Mouse (Mus musculus): ENCODE measurements at regions not wholly inside any gene's neighbourhood (a gene's known extent, or its start where the extent isn't known, plus 50 kb on each side); places are given as distances from the start of the nearest gene placed in this dataset.

DNA sequence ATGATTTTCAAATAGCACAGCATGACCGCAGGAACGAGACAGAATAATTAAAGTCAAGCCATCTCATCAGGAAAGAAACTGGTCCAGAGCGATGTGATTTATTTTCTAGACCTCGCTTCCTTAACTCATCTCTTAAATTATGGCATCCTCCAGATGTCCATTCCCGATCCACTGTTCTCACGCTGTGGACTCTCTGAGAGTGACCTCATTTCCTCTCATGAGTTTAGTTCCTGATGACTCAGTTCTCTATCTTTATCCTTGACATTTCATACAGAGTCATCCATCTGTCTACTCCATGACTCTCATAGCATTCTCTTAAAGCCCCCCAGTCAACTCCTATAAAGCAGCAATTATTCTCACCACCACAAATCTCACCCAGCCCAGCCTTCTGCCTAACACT is 103.2 kb upstream of the Spry2 start:
- Histone ChIP-seq H3K9me3 (ENCODE audit: control insufficient read depth, low read length) (no peaks in the 10 kb centered on the region), H3K27ac (ENCODE audit: low read length) (no peak overlapping the region), H3K27me3 (replicated peaks; ENCODE audit: control insufficient read depth, insufficient read depth, low read length) (no peaks in the 10 kb centered on the region), H3K4me1 (replicated peaks; ENCODE audit: control insufficient read depth, insufficient read depth, low read length) (no peaks in the 10 kb centered on the region), H3K4me3 (replicated peaks; ENCODE audit: low read length) (no peak overlapping the region), H3K9ac (replicated peaks; ENCODE audit: low read depth, low read length) (no peak overlapping the region), H3K4me2 (ENCODE audit: low read length) (no peak overlapping the region), H3K36me3 (ENCODE audit: control insufficient read depth, insufficient read depth) (no peaks in the 10 kb centered on the region)
- WGBS = 94% methylated on average over 6 of the region's 6 CpGs
- no peak for ATAC-seq

DNA sequence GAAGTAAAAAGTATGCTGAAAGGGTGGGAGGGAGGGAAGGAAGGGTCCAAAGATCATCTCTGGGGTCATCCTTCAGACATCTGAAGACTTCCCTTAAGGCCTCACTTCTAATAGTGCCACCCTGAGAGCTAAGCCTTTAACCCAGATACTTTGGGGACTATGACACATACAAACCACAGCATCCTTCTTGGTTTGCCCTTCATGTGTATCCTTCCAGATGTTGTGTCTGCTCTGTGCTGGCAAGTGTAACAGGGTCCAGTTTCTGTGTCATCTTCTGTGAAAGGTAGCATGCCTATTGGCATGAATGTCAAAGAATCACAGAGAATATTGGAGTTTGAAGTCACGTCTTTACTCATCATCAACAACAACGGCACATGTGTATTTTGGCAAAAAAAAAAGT is 98.2 kb upstream of the Trim52 start:
- no peak for ATAC-seq
- Histone ChIP-seq H3K9ac (replicated peaks; ENCODE audit: low read depth, low read length) (no peak overlapping the region), H3K36me3 (ENCODE audit: control insufficient read depth, insufficient read depth) (no peaks in the 10 kb centered on the region), H3K4me1 (replicated peaks; ENCODE audit: control insufficient read depth, insufficient read depth, low read length) (no peaks in the 10 kb centered on the region), H3K4me2 (ENCODE audit: low read length) (no peak overlapping the region), H3K27ac (ENCODE audit: low read length) (no peak overlapping the region), H3K9me3 (ENCODE audit: control insufficient read depth, low read length) (no peaks in the 10 kb centered on the region), H3K27me3 (replicated peaks; ENCODE audit: control insufficient read depth, insufficient read depth, low read length) (no peaks in the 10 kb centered on the region), H3K4me3 (replicated peaks; ENCODE audit: low read length) (no peak overlapping the region)
- 95% methylated on average over 2 of the region's 2 CpGs for WGBS

DNA sequence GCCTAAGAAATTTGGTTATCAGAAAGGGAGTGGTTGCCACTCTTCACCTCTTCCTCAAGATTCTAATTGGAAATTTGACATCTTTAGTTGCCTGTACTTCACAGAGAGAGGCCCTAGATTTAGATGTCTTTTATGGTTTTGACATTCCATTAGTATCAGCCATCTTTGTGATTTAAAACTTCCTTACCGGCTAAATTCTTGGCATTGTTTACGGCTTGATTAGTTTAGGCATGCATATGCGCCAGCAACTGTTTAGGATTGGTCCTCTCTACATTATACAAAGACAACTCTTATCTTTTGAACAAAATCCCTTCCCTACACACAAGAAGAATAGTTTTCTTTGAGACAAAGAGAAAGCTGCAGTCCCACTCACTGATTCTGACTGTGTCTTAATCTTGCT is 97.0 kb upstream of the Trim52 start:
- Histone ChIP-seq H3K27me3 (replicated peaks; ENCODE audit: control insufficient read depth, insufficient read depth, low read length) (no peaks in the 10 kb centered on the region), H3K4me1 (replicated peaks; ENCODE audit: control insufficient read depth, insufficient read depth, low read length) (no peaks in the 10 kb centered on the region), H3K4me2 (ENCODE audit: low read length) (no peak overlapping the region), H3K4me3 (replicated peaks; ENCODE audit: low read length) (no peak overlapping the region), H3K9ac (replicated peaks; ENCODE audit: low read depth, low read length) (no peak overlapping the region), H3K27ac (ENCODE audit: low read length) (no peak overlapping the region), H3K9me3 (ENCODE audit: control insufficient read depth, low read length) (no peaks in the 10 kb centered on the region), H3K36me3 (ENCODE audit: control insufficient read depth, insufficient read depth) (no peaks in the 10 kb centered on the region)
- no peak for ATAC-seq
- 61% methylated on average over 3 of the region's 3 CpGs for WGBS

- Histone ChIP-seq H3K4me2 (ENCODE audit: low read length) (no peak overlapping the region), H3K4me3 (replicated peaks; ENCODE audit: low read length) (no peak overlapping the region), H3K36me3 (ENCODE audit: control insufficient read depth, insufficient read depth) (no peaks in the 10 kb centered on the region), H3K27me3 (replicated peaks; ENCODE audit: control insufficient read depth, insufficient read depth, low read length) (no peaks in the 10 kb centered on the region), H3K9ac (replicated peaks; ENCODE audit: low read depth, low read length) (no peak overlapping the region), H3K4me1 (replicated peaks; ENCODE audit: control insufficient read depth, insufficient read depth, low read length) (no peaks in the 10 kb centered on the region), H3K9me3 (ENCODE audit: control insufficient read depth, low read length) (no peaks in the 10 kb centered on the region), H3K27ac (ENCODE audit: low read length) (no peak overlapping the region)
- no peak for ATAC-seq
- WGBS = 77% methylated on average over 6 of the region's 6 CpGs
Measured at GRCm38 (mm10) chr14:106010961-106011360, 95.0 kb upstream of the Trim52 start.

GRCm38 (mm10) chr14:106011991-106012427 is 94.0 kb upstream of the Trim52 start:
- H3K4me2 ChIP-seq (ENCODE audit: low read length) = no peak overlapping the region
- no peak overlapping the region for H3K9ac ChIP-seq (replicated peaks; ENCODE audit: low read depth, low read length)
- no peaks in the 10 kb centered on the region for H3K36me3 ChIP-seq (ENCODE audit: control insufficient read depth, insufficient read depth)
- no peaks in the 10 kb centered on the region for H3K9me3 ChIP-seq (ENCODE audit: control insufficient read depth, low read length)
- H3K4me1 ChIP-seq (replicated peaks; ENCODE audit: control insufficient read depth, insufficient read depth, low read length) = no peaks in the 10 kb centered on the region
- no peak overlapping the region for H3K27ac ChIP-seq (ENCODE audit: low read length)
- no peak for ATAC-seq
- no peaks in the 10 kb centered on the region for H3K27me3 ChIP-seq (replicated peaks; ENCODE audit: control insufficient read depth, insufficient read depth, low read length)
- WGBS = 91% methylated on average over 6 of the region's 6 CpGs
- no peak overlapping the region for H3K4me3 ChIP-seq (replicated peaks; ENCODE audit: low read length)

DNA sequence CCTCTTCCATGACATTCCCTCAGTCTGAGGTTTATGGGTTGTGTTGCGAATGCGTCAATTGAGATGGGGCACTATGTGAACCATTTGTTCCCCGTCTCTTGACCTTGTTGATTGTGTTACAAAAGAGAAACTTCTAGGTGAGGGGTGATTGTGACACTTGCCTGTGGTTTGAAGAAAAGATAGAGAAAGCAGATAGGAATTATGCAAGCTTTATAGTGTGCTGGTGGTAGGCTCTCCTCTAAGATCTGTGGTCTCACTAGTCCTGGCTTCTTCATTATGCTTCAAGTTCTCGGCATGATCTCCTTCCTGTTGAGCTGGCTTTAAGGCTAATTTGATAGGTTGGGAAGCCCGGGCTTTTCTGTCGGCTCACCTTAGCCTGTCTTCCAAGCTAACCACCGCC is 83.2 kb upstream of the Trim52 start:
- H3K4me1 ChIP-seq (replicated peaks; ENCODE audit: control insufficient read depth, insufficient read depth, low read length) = no peaks in the 10 kb centered on the region
- no peaks in the 10 kb centered on the region for H3K27me3 ChIP-seq (replicated peaks; ENCODE audit: control insufficient read depth, insufficient read depth, low read length)
- no peaks in the 10 kb centered on the region for H3K36me3 ChIP-seq (ENCODE audit: control insufficient read depth, insufficient read depth)
- H3K27ac ChIP-seq (ENCODE audit: low read length) = no peak overlapping the region
- WGBS = 95% methylated on average over 7 of the region's 7 CpGs
- H3K4me3 ChIP-seq (replicated peaks; ENCODE audit: low read length) = no peak overlapping the region
- no peak overlapping the region for H3K9ac ChIP-seq (replicated peaks; ENCODE audit: low read depth, low read length)
- no peak overlapping the region for H3K4me2 ChIP-seq (ENCODE audit: low read length)
- H3K9me3 ChIP-seq (ENCODE audit: control insufficient read depth, low read length) = no peaks in the 10 kb centered on the region
- no peak for ATAC-seq

DNA sequence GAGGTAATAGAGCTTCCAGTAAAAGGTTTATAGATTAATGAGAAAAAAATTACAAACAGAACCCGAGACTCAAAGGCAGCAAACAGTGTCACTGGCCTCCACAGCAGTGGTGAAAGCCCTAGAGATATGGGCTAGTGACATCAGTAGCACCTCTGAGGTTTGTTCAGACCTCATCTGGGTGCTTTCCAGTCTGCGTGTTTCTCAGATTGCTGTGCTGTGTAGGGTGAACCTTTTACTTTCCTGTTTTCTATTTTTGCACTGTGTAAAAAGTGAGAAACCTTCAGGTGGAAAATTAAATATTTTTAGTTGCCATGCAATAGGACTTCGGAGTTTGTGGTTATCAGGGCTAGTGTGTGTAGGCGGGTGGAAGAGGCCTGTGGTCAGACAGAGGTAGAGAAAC is 79.2 kb upstream of the Trim52 start:
- Histone ChIP-seq H3K36me3 (ENCODE audit: control insufficient read depth, insufficient read depth) (no peaks in the 10 kb centered on the region), H3K27me3 (replicated peaks; ENCODE audit: control insufficient read depth, insufficient read depth, low read length) (no peaks in the 10 kb centered on the region), H3K4me2 (ENCODE audit: low read length) (no peak overlapping the region), H3K27ac (ENCODE audit: low read length) (no peak overlapping the region), H3K4me1 (replicated peaks; ENCODE audit: control insufficient read depth, insufficient read depth, low read length) (no peaks in the 10 kb centered on the region), H3K4me3 (replicated peaks; ENCODE audit: low read length) (no peak overlapping the region), H3K9ac (replicated peaks; ENCODE audit: low read depth, low read length) (no peak overlapping the region), H3K9me3 (ENCODE audit: control insufficient read depth, low read length) (peaks cover 2% of the 10 kb centered on the region; the same call in 1 of the 2 replicates)
- WGBS = 92% methylated on average over 4 of the region's 4 CpGs
- ATAC-seq = no peak

DNA sequence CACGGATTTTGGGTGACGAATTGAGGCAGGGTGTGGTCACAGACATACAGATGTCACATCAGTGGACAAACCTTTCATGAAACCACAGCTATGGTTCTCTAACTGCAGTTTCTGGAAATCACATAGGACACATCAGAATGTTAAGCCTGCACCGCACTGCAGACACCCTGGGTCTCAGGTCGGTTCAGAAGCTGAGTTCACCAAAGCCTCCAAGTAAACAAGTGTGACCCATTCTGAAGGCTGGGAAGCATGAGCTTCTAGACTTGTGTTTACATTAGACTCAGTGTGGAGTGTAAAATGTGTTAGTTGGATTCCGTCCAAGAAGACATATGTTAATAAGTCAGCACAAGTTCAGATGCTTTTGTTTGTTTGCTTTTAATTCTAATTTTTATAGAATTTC is 78.3 kb upstream of the Trim52 start:
- no peaks in the 10 kb centered on the region for H3K36me3 ChIP-seq (ENCODE audit: control insufficient read depth, insufficient read depth)
- ATAC-seq = no peak
- H3K4me3 ChIP-seq (replicated peaks; ENCODE audit: low read length) = no peak overlapping the region
- H3K27me3 ChIP-seq (replicated peaks; ENCODE audit: control insufficient read depth, insufficient read depth, low read length) = no peaks in the 10 kb centered on the region
- WGBS = 91% methylated on average over 5 of the region's 5 CpGs
- peaks cover 2% of the 10 kb centered on the region; the same call in 1 of the 2 replicates for H3K9me3 ChIP-seq (ENCODE audit: control insufficient read depth, low read length)
- no peak overlapping the region for H3K9ac ChIP-seq (replicated peaks; ENCODE audit: low read depth, low read length)
- H3K27ac ChIP-seq (ENCODE audit: low read length) = no peak overlapping the region
- no peaks in the 10 kb centered on the region for H3K4me1 ChIP-seq (replicated peaks; ENCODE audit: control insufficient read depth, insufficient read depth, low read length)
- no peak overlapping the region for H3K4me2 ChIP-seq (ENCODE audit: low read length)

GRCm38 (mm10) chr14:106031094-106031493 is 74.9 kb upstream of the Trim52 start:
- Histone ChIP-seq H3K36me3 (ENCODE audit: control insufficient read depth, insufficient read depth) (no peaks in the 10 kb centered on the region), H3K27me3 (replicated peaks; ENCODE audit: control insufficient read depth, insufficient read depth, low read length) (no peaks in the 10 kb centered on the region), H3K4me3 (replicated peaks; ENCODE audit: low read length) (no peak overlapping the region), H3K27ac (ENCODE audit: low read length) (no peak overlapping the region), H3K9me3 (ENCODE audit: control insufficient read depth, low read length) (peaks cover 2% of the 10 kb centered on the region; the same call in 1 of the 2 replicates), H3K9ac (replicated peaks; ENCODE audit: low read depth, low read length) (no peak overlapping the region), H3K4me2 (ENCODE audit: low read length) (no peak overlapping the region), H3K4me1 (replicated peaks; ENCODE audit: control insufficient read depth, insufficient read depth, low read length) (no peaks in the 10 kb centered on the region)
- ATAC-seq = no peak
- 95% methylated on average over 1 of the region's 1 CpGs for WGBS

DNA sequence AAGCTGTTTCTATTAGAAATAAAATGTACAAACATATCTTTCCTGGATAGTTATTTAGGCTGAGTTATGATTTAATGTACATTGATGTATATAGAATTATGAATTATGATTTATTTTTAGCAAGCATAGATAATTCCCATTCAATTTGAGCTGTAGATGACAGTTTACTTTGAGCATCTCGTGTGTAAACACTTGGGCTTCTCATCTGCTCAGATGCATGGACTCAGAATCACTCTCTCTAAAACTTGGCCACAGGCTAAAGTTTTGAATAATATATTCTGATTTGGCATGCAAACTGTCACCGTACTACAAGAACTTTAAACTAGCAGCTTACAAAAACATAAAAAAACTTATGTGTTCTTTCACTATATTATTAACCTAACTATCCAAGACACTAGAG is 72.2 kb upstream of the Trim52 start:
- Histone ChIP-seq H3K27me3 (replicated peaks; ENCODE audit: control insufficient read depth, insufficient read depth, low read length) (no peaks in the 10 kb centered on the region), H3K9ac (replicated peaks; ENCODE audit: low read depth, low read length) (no peak overlapping the region), H3K4me2 (ENCODE audit: low read length) (no peak overlapping the region), H3K4me1 (replicated peaks; ENCODE audit: control insufficient read depth, insufficient read depth, low read length) (no peaks in the 10 kb centered on the region), H3K9me3 (ENCODE audit: control insufficient read depth, low read length) (no peaks in the 10 kb centered on the region), H3K36me3 (ENCODE audit: control insufficient read depth, insufficient read depth) (no peaks in the 10 kb centered on the region), H3K27ac (ENCODE audit: low read length) (no peak overlapping the region), H3K4me3 (replicated peaks; ENCODE audit: low read length) (no peak overlapping the region)
- 78% methylated on average over 2 of the region's 2 CpGs for WGBS
- ATAC-seq = no peak

Data from forebrain, embryonic 16.5 days (tissue).